Mouse (Mus musculus): ENCODE measurements around the gene Itgb1. TPM values are rescaled to one million over a fixed set of nuclear protein-coding genes. Genes with fewer than 3 reads are reported as not detected.

Itgb1 gene
- polyA plus RNA-seq, 1 experiment from 2014 or later: 349 TPM

DNA sequence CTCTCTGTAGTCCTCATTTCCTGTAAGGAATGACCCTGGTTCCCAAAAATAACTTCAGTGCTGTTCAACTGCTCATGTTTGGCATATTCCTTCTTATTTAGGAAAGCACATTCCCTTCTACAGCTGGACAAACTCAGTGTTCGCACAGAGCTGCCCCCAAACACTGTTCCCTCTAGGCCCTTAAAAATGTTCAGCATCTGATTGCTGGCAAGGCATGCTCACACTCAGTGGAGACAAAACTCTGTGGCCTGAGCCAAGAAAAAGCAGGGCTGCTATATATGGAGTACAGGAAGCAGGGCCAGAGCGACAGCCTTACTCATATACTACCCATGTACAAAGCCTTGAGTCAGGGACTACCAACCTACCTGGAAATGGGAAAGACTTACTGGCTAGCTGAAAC is 5.5 kb upstream of the Itgb1 start:
- Histone ChIP-seq H3K27me3 (ENCODE audit: control insufficient read depth, insufficient read depth, low read length) (no peaks in the 10 kb centered on the region), H3K36me3 (ENCODE audit: control insufficient read depth, insufficient read depth) (no peaks in the 10 kb centered on the region), H3K9ac (ENCODE audit: low read length) (peak overlapping the region; percentile 46), H3K4me2 (ENCODE audit: low read depth, low read length) (no peak overlapping the region), H3K4me3 (ENCODE audit: low read length) (no peak overlapping the region), H3K27ac (ENCODE audit: low read length) (peak overlapping the region; percentile 95), H3K9me3 (replicated peaks; ENCODE audit: control insufficient read depth, low read length) (no peaks in the 10 kb centered on the region), H3K4me1 (ENCODE audit: control insufficient read depth, insufficient read depth, low read length) (peaks cover 16% of the 10 kb centered on the region)
- 6% methylated on average over 2 of the region's 2 CpGs for whole genome bisulfite sequencing
- peak; percentile 94 for ATAC-seq (replicated peaks; ENCODE audit: extremely low read depth, insufficient read depth, low FRiP score)

- Histone ChIP-seq H3K9me3 (replicated peaks; ENCODE audit: control insufficient read depth, low read length) (no peaks in the 10 kb centered on the region), H3K4me1 (ENCODE audit: control insufficient read depth, insufficient read depth, low read length) (peaks cover 16% of the 10 kb centered on the region), H3K4me3 (ENCODE audit: low read length) (no peak overlapping the region), H3K9ac (ENCODE audit: low read length) (no peak overlapping the region), H3K36me3 (ENCODE audit: control insufficient read depth, insufficient read depth) (no peaks in the 10 kb centered on the region), H3K27me3 (ENCODE audit: control insufficient read depth, insufficient read depth, low read length) (no peaks in the 10 kb centered on the region), H3K4me2 (ENCODE audit: low read depth, low read length) (no peak overlapping the region), H3K27ac (ENCODE audit: low read length) (peak overlapping the region; percentile 95)
- ATAC-seq (replicated peaks; ENCODE audit: extremely low read depth, insufficient read depth, low FRiP score): no peak
- 89% methylated on average over 2 of the region's 2 CpGs for WGBS
Measured at GRCm38 (mm10) chr8:128680548-128681325, 4.7 kb upstream of the Itgb1 start.

GRCm38 (mm10) chr8:128681970-128682369 is 3.5 kb upstream of the Itgb1 start:
- no peak for ATAC-seq (replicated peaks; ENCODE audit: extremely low read depth, insufficient read depth, low FRiP score)
- H3K9ac ChIP-seq (ENCODE audit: low read length): no peak overlapping the region
- H3K27ac ChIP-seq (ENCODE audit: low read length): no peak overlapping the region

DNA sequence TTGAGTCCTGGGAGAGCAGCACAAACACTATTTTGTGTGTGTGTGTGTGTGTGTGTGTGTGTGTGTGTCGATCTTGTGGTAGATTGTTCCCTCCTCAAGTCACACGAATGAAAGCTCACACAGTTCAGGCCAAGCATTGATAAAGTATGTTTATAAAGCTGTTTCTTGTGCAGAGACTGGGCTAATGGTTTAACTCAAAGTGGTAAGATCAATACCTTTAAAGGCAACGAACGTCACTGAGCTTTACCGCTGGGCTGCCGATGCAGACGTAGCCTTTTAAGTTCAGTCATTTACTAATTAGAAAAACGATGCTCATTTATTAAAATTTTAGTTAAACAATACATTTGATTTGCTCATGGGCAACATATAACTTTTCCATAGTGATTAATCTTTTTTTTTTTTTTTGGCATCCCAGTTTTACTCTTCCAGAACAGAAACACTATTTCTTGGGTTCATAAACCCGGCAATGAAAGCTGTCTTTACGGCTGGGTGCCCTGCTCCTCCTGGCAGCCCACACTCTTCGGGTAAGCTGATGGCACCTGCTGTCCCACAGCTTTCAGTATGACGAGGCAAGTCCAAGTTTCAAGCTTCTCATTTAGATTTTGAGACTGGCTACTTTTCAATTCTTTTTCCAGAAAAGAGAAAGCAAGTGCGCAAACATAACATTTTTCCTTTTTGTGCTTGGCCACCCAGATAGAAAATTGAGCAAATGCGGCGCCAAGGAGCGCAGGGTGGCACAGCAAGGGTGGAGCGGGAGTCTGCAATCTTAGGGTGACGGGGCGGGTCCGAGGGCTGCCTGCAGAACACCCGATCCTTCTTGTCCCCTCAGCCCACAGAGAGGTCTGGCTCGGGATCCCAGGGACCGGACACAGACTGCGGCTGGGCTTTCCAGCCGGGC is 596 bp upstream of the Itgb1 start:
- Histone ChIP-seq H3K4me1 (ENCODE audit: control insufficient read depth, insufficient read depth, low read length) (peaks cover 25% of the 10 kb centered on the region), H3K4me3 (ENCODE audit: low read length) (peak overlapping the region; percentile 82), H3K27me3 (ENCODE audit: control insufficient read depth, insufficient read depth, low read length) (no peaks in the 10 kb centered on the region), H3K27ac (ENCODE audit: low read length) (peak overlapping the region; percentile 98), H3K4me2 (ENCODE audit: low read depth, low read length) (peak overlapping the region; percentile 81), H3K9me3 (replicated peaks; ENCODE audit: control insufficient read depth, low read length) (no peaks in the 10 kb centered on the region), H3K9ac (ENCODE audit: low read length) (peak overlapping the region; percentile 90), H3K36me3 (ENCODE audit: control insufficient read depth, insufficient read depth) (no peaks in the 10 kb centered on the region)
- 8% methylated on average over 25 of the region's 25 CpGs for WGBS
- ATAC-seq (replicated peaks; ENCODE audit: extremely low read depth, insufficient read depth, low FRiP score): no peak; the same call in 1 of the 2 replicates

More at GRCm38 (mm10) chr8:128681970-128682369, 3.5 kb upstream of the Itgb1 start:
- H3K36me3 ChIP-seq (ENCODE audit: control insufficient read depth, insufficient read depth): no peaks in the 10 kb centered on the region
- 81% methylated on average over 3 of the region's 3 CpGs for WGBS
- H3K27me3 ChIP-seq (ENCODE audit: control insufficient read depth, insufficient read depth, low read length): no peaks in the 10 kb centered on the region
- peaks cover 16% of the 10 kb centered on the region for H3K4me1 ChIP-seq (ENCODE audit: control insufficient read depth, insufficient read depth, low read length)
- H3K4me2 ChIP-seq (ENCODE audit: low read depth, low read length): no peak overlapping the region
- no peaks in the 10 kb centered on the region for H3K9me3 ChIP-seq (replicated peaks; ENCODE audit: control insufficient read depth, low read length)
- no peak overlapping the region for H3K4me3 ChIP-seq (ENCODE audit: low read length)

DNA sequence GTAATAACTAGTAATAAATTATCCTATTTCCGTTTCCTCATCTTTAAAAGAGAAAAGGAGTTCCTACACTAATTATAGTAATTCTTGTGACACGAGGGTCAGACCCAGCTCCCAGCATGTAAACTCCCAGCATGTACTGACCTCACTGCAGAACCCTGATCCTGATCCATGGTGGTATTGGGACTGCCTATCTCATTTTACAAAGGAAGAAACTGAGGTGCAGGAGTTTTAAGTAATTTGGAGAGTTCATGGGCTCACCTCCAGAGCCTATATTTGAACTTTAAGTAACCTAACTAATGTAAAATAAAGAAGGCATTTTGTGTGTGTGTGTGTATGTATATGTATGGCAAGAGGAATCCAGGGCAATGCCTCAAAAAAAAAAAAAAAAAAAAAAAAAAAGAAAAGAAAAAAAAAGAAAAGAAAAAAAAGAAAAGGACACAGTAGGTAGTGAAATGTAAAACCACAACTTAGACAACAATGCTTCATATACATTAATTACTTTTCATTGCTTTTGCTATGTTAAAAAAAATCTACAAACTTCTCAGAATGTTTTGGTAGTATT is 1.1 kb downstream of the Itgb1 start:
- peak overlapping the region; percentile 98 for H3K27ac ChIP-seq (ENCODE audit: low read length)
- H3K27me3 ChIP-seq (ENCODE audit: control insufficient read depth, insufficient read depth, low read length): no peaks in the 10 kb centered on the region
- WGBS: 0% methylated on average over 2 of the region's 2 CpGs
- peak overlapping the region; percentile 97 for H3K9ac ChIP-seq (ENCODE audit: low read length)
- no peaks in the 10 kb centered on the region for H3K9me3 ChIP-seq (replicated peaks; ENCODE audit: control insufficient read depth, low read length)
- no peaks in the 10 kb centered on the region for H3K36me3 ChIP-seq (ENCODE audit: control insufficient read depth, insufficient read depth)
- peak overlapping the region; percentile 82 for H3K4me3 ChIP-seq (ENCODE audit: low read length)
- H3K4me2 ChIP-seq (ENCODE audit: low read depth, low read length): peak overlapping the region; percentile 68
- peaks cover 25% of the 10 kb centered on the region for H3K4me1 ChIP-seq (ENCODE audit: control insufficient read depth, insufficient read depth, low read length)
- ATAC-seq (replicated peaks; ENCODE audit: extremely low read depth, insufficient read depth, low FRiP score): no peak

GRCm38 (mm10) chr8:128688679-128689078 is 3.2 kb downstream of the Itgb1 start:
- Histone ChIP-seq H3K36me3 (ENCODE audit: control insufficient read depth, insufficient read depth) (no peaks in the 10 kb centered on the region), H3K27ac (ENCODE audit: low read length) (no peak overlapping the region), H3K4me1 (ENCODE audit: control insufficient read depth, insufficient read depth, low read length) (peaks cover 29% of the 10 kb centered on the region), H3K9me3 (replicated peaks; ENCODE audit: control insufficient read depth, low read length) (no peaks in the 10 kb centered on the region), H3K9ac (ENCODE audit: low read length) (no peak overlapping the region; the same call in 1 of the 2 replicates), H3K4me2 (ENCODE audit: low read depth, low read length) (peak overlapping the region; percentile 38; the same call in 1 of the 2 replicates), H3K27me3 (ENCODE audit: control insufficient read depth, insufficient read depth, low read length) (no peaks in the 10 kb centered on the region), H3K4me3 (ENCODE audit: low read length) (no peak overlapping the region)
- ATAC-seq (replicated peaks; ENCODE audit: extremely low read depth, insufficient read depth, low FRiP score): no peak
- 50% methylated on average over 3 of the region's 3 CpGs for WGBS

GRCm38 (mm10) chr8:128690056-128690455 is 4.6 kb downstream of the Itgb1 start:
- Histone ChIP-seq H3K9me3 (replicated peaks; ENCODE audit: control insufficient read depth, low read length) (no peaks in the 10 kb centered on the region), H3K36me3 (ENCODE audit: control insufficient read depth, insufficient read depth) (no peaks in the 10 kb centered on the region), H3K27me3 (ENCODE audit: control insufficient read depth, insufficient read depth, low read length) (no peaks in the 10 kb centered on the region), H3K4me2 (ENCODE audit: low read depth, low read length) (peak overlapping the region; percentile 10; the same call in 1 of the 2 replicates), H3K27ac (ENCODE audit: low read length) (no peak overlapping the region), H3K9ac (ENCODE audit: low read length) (no peak overlapping the region), H3K4me3 (ENCODE audit: low read length) (no peak overlapping the region), H3K4me1 (ENCODE audit: control insufficient read depth, insufficient read depth, low read length) (peaks cover 33% of the 10 kb centered on the region)
- ATAC-seq (replicated peaks; ENCODE audit: extremely low read depth, insufficient read depth, low FRiP score): no peak
- WGBS: 74% methylated on average over 1 of the region's 1 CpGs

DNA sequence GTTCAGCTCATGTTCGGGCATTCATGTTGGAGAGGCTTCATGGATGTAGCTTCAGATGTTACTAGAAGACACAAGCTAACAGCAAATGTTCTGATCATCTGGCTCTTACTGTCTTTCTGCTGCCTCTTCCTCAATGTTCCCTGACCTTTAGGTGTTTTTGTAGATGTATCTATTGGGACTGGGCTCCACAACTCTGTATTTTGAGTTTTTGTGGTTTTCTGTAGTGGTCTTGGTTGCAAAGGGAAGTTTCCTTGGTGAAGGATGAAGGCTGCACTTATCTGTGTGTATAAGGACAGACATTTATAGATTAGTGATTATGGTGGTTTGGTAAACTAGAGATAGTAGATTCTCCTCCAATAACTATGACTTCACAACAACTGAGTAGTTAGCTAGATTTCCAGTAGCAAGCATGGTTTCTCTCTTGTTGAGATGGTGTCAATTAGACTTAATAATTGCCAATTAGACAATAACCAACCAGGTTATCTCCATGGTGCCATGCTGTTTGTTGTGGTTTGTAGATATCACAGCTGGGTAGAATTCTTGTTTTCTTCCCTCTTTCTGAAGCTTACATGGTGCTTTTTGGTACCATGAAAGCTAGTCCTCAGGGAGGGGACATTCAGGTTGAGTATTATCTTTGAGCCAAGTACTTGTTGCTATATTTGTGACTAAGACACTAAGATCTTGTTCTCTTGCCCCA is 11.4 kb downstream of the Itgb1 start:
- H3K9ac ChIP-seq (ENCODE audit: low read length): no peak overlapping the region
- H3K4me1 ChIP-seq (ENCODE audit: control insufficient read depth, insufficient read depth, low read length): peaks cover 21% of the 10 kb centered on the region
- no peak overlapping the region for H3K4me2 ChIP-seq (ENCODE audit: low read depth, low read length)
- WGBS: 93% methylated on average over 1 of the region's 1 CpGs
- no peaks in the 10 kb centered on the region for H3K27me3 ChIP-seq (ENCODE audit: control insufficient read depth, insufficient read depth, low read length)
- H3K27ac ChIP-seq (ENCODE audit: low read length): no peak overlapping the region
- no peak for ATAC-seq (replicated peaks; ENCODE audit: extremely low read depth, insufficient read depth, low FRiP score)
- H3K4me3 ChIP-seq (ENCODE audit: low read length): no peak overlapping the region
- no peaks in the 10 kb centered on the region for H3K9me3 ChIP-seq (replicated peaks; ENCODE audit: control insufficient read depth, low read length)
- no peaks in the 10 kb centered on the region for H3K36me3 ChIP-seq (ENCODE audit: control insufficient read depth, insufficient read depth)
